Mouse (Mus musculus): ENCODE measurements at regions not wholly inside any gene's neighbourhood (a gene's known extent, or its start where the extent isn't known, plus 50 kb on each side); places are given as distances from the start of the nearest gene placed in this dataset.
"Not testable (repeated sequence)": the region's sequence is repeated elsewhere in the genome, so short reads cannot be mapped to it uniquely, and the experiment has no call there.

GRCm38 (mm10) chr16:20908467-20909351, 174.4 kb upstream of the Thpo start:
- H3K27ac ChIP-seq (ENCODE audit: insufficient read depth, low read depth); H3K36me3 ChIP-seq (replicated peaks in 1 of 2; ENCODE audit: control insufficient read depth in 1 of 2, insufficient read depth in 1 of 2, low read length in 1 of 2); H3K79me2 ChIP-seq (replicated peaks; ENCODE audit: control insufficient read depth, extremely low read depth, insufficient read depth, poor library complexity, severe bottlenecking); dilution Hi-C loops (cut with MboI; ENCODE audit: extremely low pct_ligation_motif_present, extremely low pct_unique_long_range_greater_than_20kb, low sequenced_read_pairs); H3K4me2 ChIP-seq (ENCODE audit: insufficient read depth, low read depth, poor library complexity, severe bottlenecking); H3K4me3 ChIP-seq (replicated peaks in 1 of 3; ENCODE audit: low read depth in 2 of 3, low read length in 2 of 3, poor library complexity in 1 of 3); H3K4me1 ChIP-seq (ENCODE audit: control insufficient read depth in 1 of 2, insufficient read depth in 2 of 2); DNase-seq (ENCODE audit: extremely low read depth); H3K27me3 ChIP-seq (replicated peaks); H3K9ac ChIP-seq (ENCODE audit: insufficient read depth, low read depth); H3K9me3 ChIP-seq (replicated peaks; ENCODE audit: low read length): not testable (repeated sequence)
- in situ Hi-C loops (cut with MboI; ENCODE audit: low pct_ligation_motif_present, low pct_unique_long_range_greater_than_20kb, low sequenced_read_pairs): loop anchor here (25.0 kb wide), 1 partner anchor 454 kb away; no protein-coding TSS in a partner anchor
- TF ChIP-seq SMC3 (IDR thresholded peaks at IDR 0.05; ENCODE audit: low read depth, low read length): peak; percentile 35
- peak; percentile 75 for TF ChIP-seq ELF1 (IDR thresholded peaks at IDR 0.05; ENCODE audit: low read depth, low read length)
- TF ChIP-seq RAD21 (IDR thresholded peaks at IDR 0.05; ENCODE audit: low read depth, low read length): peak; percentile 32
- peak; percentile 21 to 48; a peak in 3 of 4 replicates for TF ChIP-seq CTCF (conservative IDR thresholded peaks at IDR 0.05 in 1 of 2, IDR thresholded peaks at IDR 0.05 in 1 of 2; ENCODE audit: low read depth in 2 of 2, low read length in 2 of 2)

GRCm38 (mm10) chr16:20895734-20896133, 161.4 kb upstream of the Thpo start:
- peak; percentile 95 for TF ChIP-seq MAFK (IDR thresholded peaks at IDR 0.05; ENCODE audit: insufficient replicate concordance, low read length)
- TF ChIP-seq SIN3A (IDR thresholded peaks at IDR 0.05; ENCODE audit: low read length): no peak
- TF ChIP-seq CHD2 (IDR thresholded peaks at IDR 0.05; ENCODE audit: low read length): no peak
- peak; percentile 38; the same call in 1 of the 2 replicates for TF ChIP-seq ZC3H11A (IDR thresholded peaks at IDR 0.05; ENCODE audit: low read depth, low read length)
- no peak for TF ChIP-seq UBTF (IDR thresholded peaks at IDR 0.05; ENCODE audit: low read depth, low read length)
- no peak for TF ChIP-seq IRF4 (IDR thresholded peaks at IDR 0.05; ENCODE audit: low read depth, low read length)
- peak; percentile 78 for TF ChIP-seq RAD21 (IDR thresholded peaks at IDR 0.05; ENCODE audit: low read depth, low read length)
- TF ChIP-seq TCF12 (IDR thresholded peaks at IDR 0.05; ENCODE audit: low read depth, low read length): no peak
- no peak for TF ChIP-seq ZNF384 (IDR thresholded peaks at IDR 0.05; ENCODE audit: low read depth, low read length)
- TF ChIP-seq CTCF (conservative IDR thresholded peaks at IDR 0.05 in 1 of 2, IDR thresholded peaks at IDR 0.05 in 1 of 2; ENCODE audit: low read depth in 2 of 2, low read length in 2 of 2): peak in 1 of 2 experiments; percentile 81; a peak in 2 of 4 replicates
- no peak for TF ChIP-seq HCFC1 (IDR thresholded peaks at IDR 0.05; ENCODE audit: low read depth, low read length)
- TF ChIP-seq GABPA (IDR thresholded peaks at IDR 0.05; ENCODE audit: insufficient replicate concordance, low read depth, low read length): no peak
- TF ChIP-seq MXI1 (IDR thresholded peaks at IDR 0.05; ENCODE audit: low read depth, low read length): no peak
- TF ChIP-seq ELF1 (IDR thresholded peaks at IDR 0.05; ENCODE audit: low read depth, low read length): no peak
- TF ChIP-seq EP300 (IDR thresholded peaks at IDR 0.05; ENCODE audit: low read length): no peak
- no peak for TF ChIP-seq ZMIZ1 (IDR thresholded peaks at IDR 0.05; ENCODE audit: low read depth, low read length)
- TF ChIP-seq NELFE (IDR thresholded peaks at IDR 0.05; ENCODE audit: low read depth, low read length): no peak
- no peak for TF ChIP-seq CHD1 (IDR thresholded peaks at IDR 0.05; ENCODE audit: low read depth, low read length)
- no peak for TF ChIP-seq TBP (conservative IDR thresholded peaks at IDR 0.05; ENCODE audit: low read depth, low read length)
- no peak for TF ChIP-seq RCOR1 (conservative IDR thresholded peaks at IDR 0.05; ENCODE audit: low read depth, low read length)
- no peak for TF ChIP-seq ZKSCAN1 (IDR thresholded peaks at IDR 0.05; ENCODE audit: borderline replicate concordance, low read depth, low read length)
- TF ChIP-seq SMC3 (IDR thresholded peaks at IDR 0.05; ENCODE audit: low read depth, low read length): peak; percentile 77
- in situ Hi-C loops (cut with MboI; ENCODE audit: low pct_ligation_motif_present, low pct_unique_long_range_greater_than_20kb, low sequenced_read_pairs): loop anchor here (10.0 kb wide), 2 partner anchors 91 to 181 kb away; partner anchors contain the start of genes Clcn2 and Polr2h

More at GRCm38 (mm10) chr16:20895734-20896133, 161.4 kb upstream of the Thpo start:
- Histone ChIP-seq H3K4me2 (ENCODE audit: insufficient read depth, low read depth, poor library complexity, severe bottlenecking) (no peak overlapping the region), H3K4me3 (replicated peaks in 1 of 3; ENCODE audit: low read depth in 2 of 3, low read length in 2 of 3, poor library complexity in 1 of 3) (no peak overlapping the region), H3K79me2 (replicated peaks; ENCODE audit: control insufficient read depth, extremely low read depth, insufficient read depth, poor library complexity, severe bottlenecking) (no peaks in the 10 kb centered on the region), H3K9me3 (replicated peaks; ENCODE audit: low read length) (no peaks in the 10 kb centered on the region), H3K36me3 (replicated peaks in 1 of 2; ENCODE audit: control insufficient read depth in 1 of 2, insufficient read depth in 1 of 2, low read length in 1 of 2) (no peaks in the 10 kb centered on the region), H3K27me3 (replicated peaks) (no peaks in the 10 kb centered on the region), H3K9ac (ENCODE audit: insufficient read depth, low read depth) (no peak overlapping the region), H3K4me1 (ENCODE audit: control insufficient read depth in 1 of 2, insufficient read depth in 2 of 2) (no peaks in the 10 kb centered on the region), H3K27ac (ENCODE audit: insufficient read depth, low read depth) (no peak overlapping the region)
- peak; percentile 31 for DNase-seq (ENCODE audit: extremely low read depth)
- dilution Hi-C loops (cut with MboI; ENCODE audit: extremely low pct_ligation_motif_present, extremely low pct_unique_long_range_greater_than_20kb, low sequenced_read_pairs): no loop called here

Data from CH12.LX (cell line).